Comparison of ENCODE assay signal across 20 mouse cellular contexts in the genomic region with DNA sequence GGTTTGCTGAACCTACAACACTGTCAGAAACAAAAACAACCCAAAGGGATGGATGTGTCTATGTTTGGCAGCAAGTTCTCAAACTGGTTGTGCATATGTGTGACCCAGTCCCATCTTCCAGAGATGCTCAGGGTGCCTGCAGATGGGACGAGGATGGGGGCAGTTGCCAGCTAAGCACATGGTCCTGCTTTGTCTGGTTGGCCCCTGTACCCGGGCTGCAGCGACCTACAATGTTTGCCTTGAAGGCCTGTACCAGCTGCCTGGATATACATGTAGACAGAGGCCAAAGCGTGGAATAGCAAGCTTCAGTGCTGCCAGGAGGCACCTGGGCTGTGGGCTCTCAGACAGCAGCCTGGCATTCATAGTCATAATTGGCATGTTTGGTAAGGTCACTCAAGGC. TPM values are rescaled to one million over a fixed set of nuclear protein-coding genes. Genes with fewer than 3 reads are reported as not detected.
"Had no signal": no experiment of that assay in that cellular context is flagged by ENCODE, and none has a peak within 500 bp of the region (broad histone marks: within the 10 kb centered on the region; RNA-seq: fewer than 3 reads in every experiment).

No protein-coding gene starts in this region.

- ATAC-seq: liver, postnatal 0 days; lung, postnatal 0 days had no signal

- H3K4me3 ChIP-seq: lung, embryonic 15.5 days; megakaryocyte, embryonic 14.5 days; midbrain, embryonic 12.5 days; neural tube, embryonic 12.5 days; stomach, embryonic 15.5 days had no signal

- H3K36me3 ChIP-seq: lung, embryonic 15.5 days; stomach, embryonic 15.5 days had no signal

- H3K4me1 ChIP-seq: lung, embryonic 15.5 days; midbrain, embryonic 12.5 days; neural tube, embryonic 12.5 days; stomach, embryonic 15.5 days had no signal

- DNase-seq: liver, postnatal 0 days; lung, adult 2 months; lung, postnatal 14 days; lung, postnatal 36 days; midbrain, embryonic 14.5 days; right cerebral cortex, postnatal 14 days; thymus, adult 2 months; thymus, postnatal 25 days; thymus, postnatal 4 days had no signal

- H3K9me3 ChIP-seq: lung, embryonic 15.5 days; midbrain, embryonic 12.5 days; neural tube, embryonic 12.5 days; stomach, embryonic 15.5 days had no signal

- H3K27me3 ChIP-seq: lung, embryonic 15.5 days; midbrain, embryonic 12.5 days; neural tube, embryonic 12.5 days; stomach, embryonic 15.5 days had no signal

- H3K9ac ChIP-seq: liver, postnatal 0 days; lung, embryonic 15.5 days; midbrain, embryonic 12.5 days; neural tube, embryonic 12.5 days; stomach, embryonic 15.5 days had no signal

- H3K27ac ChIP-seq: lung, embryonic 15.5 days; macrophage; midbrain, embryonic 12.5 days; neural tube, embryonic 12.5 days; stomach, embryonic 15.5 days; stomach, postnatal 0 days had no signal

- H3K4me2 ChIP-seq: lung, embryonic 15.5 days; midbrain, embryonic 12.5 days; neural tube, embryonic 12.5 days; stomach, embryonic 15.5 days had no signal

RNA-seq across cellular contexts. Expression of gene Wscd1, which starts 35.8 kb away (rescaled TPM):
- total RNA-seq: megakaryocyte progenitor cell, adult 5-6 weeks; monocyte, adult 5-6 weeks; neutrophil, adult 5-6 weeks had no signal
- polyA plus RNA-seq: macrophage had no signal
